Mouse (Mus musculus) lung, adult 2 months (tissue): ENCODE results near the gene Kiss1r. TPM values are rescaled to one million over a fixed set of nuclear protein-coding genes. Genes with fewer than 3 reads are reported as not detected.
"Not testable (repeated sequence)": the region's sequence is repeated elsewhere in the genome, so short reads cannot be mapped to it uniquely, and the experiment has no call there.

Source experiments
- DNase-seq: peaks from one replicate; pipeline ENCODE4 v3.0.0; 2022
- H3K4me1 ChIP-seq: fragments of 200-500 bp; 2 replicates; pipeline ENCODE4 v1.6.1; 2011; ENCODE audit warnings: low read length; ENCODE audit not compliant: control insufficient read depth, insufficient read depth
- H3K4me3 ChIP-seq: fragments of 200-500 bp; replicated peaks from 2 replicates; pipeline ENCODE3; 2011; ENCODE audit warnings: low read depth, mild to moderate bottlenecking, control low read depth, low read length; ENCODE audit errors: extremely low read depth
- CTCF ChIP-seq: fragments of 200-500 bp; IDR thresholded peaks from 2 replicates; pipeline ENCODE4 v1.5.1; 2011; ENCODE audit warnings: mild to moderate bottlenecking, low read length, control low read depth; ENCODE audit not compliant: insufficient read depth
- POLR2A ChIP-seq: fragments of 200-500 bp; IDR thresholded peaks from 2 replicates; pipeline ENCODE4 v1.6.1; 2011; ENCODE audit warnings: low read depth, mild to moderate bottlenecking, control low read depth, low read length, borderline replicate concordance; ENCODE audit errors: extremely low read depth
- WGBS: fragments of 180-500 bp; shearing (Covaris S2); methylation state at CpG from one replicate; pipeline ENCODE4 v1.1.7; 2018; 5-methylcytosine and 5-hydroxymethylcytosine counted together
- polyA plus RNA-seq: library from polyadenylated mRNA; depleted of rRNA; stranded (reverse); fragments of >200 nt; gene quantifications from 2 replicates; pipeline ENCODE4 v1.2.3, GENCODE M21; 2012

Gene Kiss1r
- polyA plus RNA-seq, 1 experiment: 20.9 TPM

DNA sequence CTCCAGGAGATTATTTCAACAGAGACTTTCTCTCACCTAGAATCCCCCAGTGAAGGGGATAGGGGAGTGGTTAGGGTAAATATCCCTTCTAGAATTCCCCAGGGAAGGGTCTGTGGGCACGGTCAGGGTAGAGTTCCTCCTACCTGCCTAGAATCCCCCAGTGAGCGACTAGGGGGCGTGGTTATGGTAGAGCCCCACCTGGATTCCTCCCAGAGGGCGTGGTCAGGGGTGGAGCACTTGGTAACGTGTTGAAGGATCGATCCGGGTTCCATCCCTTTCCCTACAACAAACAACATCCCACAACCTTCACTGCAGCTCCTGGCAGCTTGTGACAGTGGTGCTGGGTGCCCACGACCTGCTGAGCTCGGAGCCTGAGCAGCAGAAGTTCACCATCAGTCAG is 36.0 kb upstream of the Kiss1r start:
- whole genome bisulfite sequencing: 29% methylated on average over 9 of the region's 9 CpGs
- TF ChIP-seq POLR2A: no peak
- TF ChIP-seq CTCF: no peak
- Histone ChIP-seq H3K4me3 (no peak overlapping the region), H3K4me1 (peaks cover 10% of the 10 kb centered on the region)
- DNase-seq: no peak

GRCm38 (mm10) chr10:79881981-79882380 is 34.8 kb upstream of the Kiss1r start:
- H3K4me3 ChIP-seq: no peak overlapping the region
- 14% methylated on average over 22 of the region's 22 CpGs for WGBS
- H3K4me1 ChIP-seq: peaks cover 10% of the 10 kb centered on the region
- DNase-seq: no peak
- TF ChIP-seq POLR2A: no peak

DNA sequence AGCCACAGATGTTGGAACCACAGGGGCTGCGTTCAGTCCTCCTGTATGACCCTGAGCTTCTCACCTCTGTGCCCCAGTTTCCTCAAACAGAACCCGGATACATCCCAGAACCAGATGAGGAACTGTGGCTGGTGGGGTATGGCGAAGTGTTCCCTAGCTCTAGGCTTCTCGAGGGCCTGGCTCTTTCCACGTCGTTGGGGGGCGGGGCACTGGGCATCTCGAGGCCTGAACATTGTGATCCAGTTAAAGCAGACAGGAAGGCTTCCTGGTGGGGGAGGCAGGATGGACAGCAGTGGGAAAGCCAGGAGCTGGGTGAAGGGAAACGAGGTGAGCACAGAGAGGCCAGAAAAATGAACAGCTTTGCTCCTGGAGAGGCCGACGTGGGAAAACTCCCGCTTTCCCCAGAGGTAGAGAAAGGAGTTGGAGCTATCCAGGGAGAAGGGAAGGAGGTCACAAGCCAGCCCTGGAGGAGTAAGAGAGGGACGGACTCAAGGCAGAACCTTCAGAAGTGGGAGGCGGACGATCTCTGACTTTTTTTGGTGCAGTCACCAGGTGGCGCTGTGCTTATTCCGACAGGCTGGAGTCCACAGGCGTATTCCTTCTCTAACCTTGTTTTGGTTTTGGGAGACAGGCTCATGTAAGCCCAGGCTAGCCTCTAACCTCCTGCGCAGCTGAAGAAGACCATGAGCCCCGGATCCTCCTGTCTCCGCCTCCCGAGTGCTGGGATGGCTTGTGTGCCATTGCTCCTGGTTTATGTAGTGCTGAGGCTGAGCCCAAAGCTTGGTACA is 33.3 kb upstream of the Kiss1r start:
- H3K4me1 ChIP-seq: peaks cover 5% of the 10 kb centered on the region; the same call in 1 of the 2 replicates
- TF ChIP-seq CTCF: peak; percentile 89
- no peak for TF ChIP-seq POLR2A
- H3K4me3 ChIP-seq: no peak overlapping the region
- DNase-seq: peak; percentile 81
- 17% methylated on average over 22 of the region's 22 CpGs for WGBS

DNA sequence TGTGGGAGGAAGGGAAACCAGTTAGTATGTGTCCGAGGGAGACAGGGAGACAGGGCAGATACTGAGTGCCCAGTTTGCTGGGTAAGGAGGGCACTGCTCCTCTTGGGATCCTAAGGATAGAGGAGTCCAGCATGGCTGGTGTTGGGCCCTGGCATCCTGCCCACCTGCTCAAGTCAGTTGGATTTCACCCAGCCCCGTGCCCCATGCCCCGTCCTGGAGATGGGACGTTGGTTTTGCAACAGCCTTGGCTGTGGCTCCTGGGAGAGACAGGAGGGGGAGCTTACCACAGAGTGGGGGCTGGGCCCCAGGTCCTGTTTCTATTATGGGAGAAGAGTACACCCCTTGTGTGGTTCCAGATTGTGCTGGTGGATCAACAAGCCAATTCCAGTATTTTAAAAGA is 32.3 kb upstream of the Kiss1r start:
- peak; percentile 53 for DNase-seq

DNA sequence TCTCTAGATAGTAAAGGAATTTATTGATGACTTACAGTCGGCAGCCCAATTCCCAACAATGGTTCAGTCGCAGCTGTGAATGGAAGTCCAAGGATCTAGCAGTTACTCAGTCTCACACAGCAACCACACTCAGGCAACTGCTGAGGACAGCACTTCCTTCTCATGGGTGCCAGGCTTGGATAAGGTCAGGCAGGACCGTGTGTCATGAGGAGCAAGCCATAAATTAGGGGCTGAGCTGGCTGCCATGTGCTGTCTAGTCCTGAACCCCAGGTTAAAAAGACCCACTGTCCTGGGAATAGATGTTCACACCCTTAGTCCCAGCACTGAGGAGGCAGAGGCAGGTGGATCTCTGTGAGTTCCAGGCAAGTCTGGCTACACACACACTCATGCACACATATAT is 31.8 kb upstream of the Kiss1r start:
- 63% methylated on average over 3 of the region's 3 CpGs for WGBS
- H3K4me3 ChIP-seq, H3K4me1 ChIP-seq, DNase-seq: not testable (repeated sequence)

More for the DNA sequence above, 32.3 kb upstream of the Kiss1r start:
- 30% methylated on average over 4 of the region's 4 CpGs for WGBS
- H3K4me3 ChIP-seq: no peak overlapping the region
- peaks cover 5% of the 10 kb centered on the region; the same call in 1 of the 2 replicates for H3K4me1 ChIP-seq
- TF ChIP-seq CTCF (no peak), POLR2A (no peak)

- Histone ChIP-seq H3K4me3 (no peak within 1 kb of the TSS), H3K4me1 (peaks cover 5% of the 10 kb centered on the region; the same call in 1 of the 2 replicates)
- TF ChIP-seq CTCF (no peak), POLR2A (no peak)
- DNase-seq: no peak
- 60% methylated on average over 6 of the region's 6 CpGs for WGBS
These were observed 30.7 kb upstream of the Kiss1r start, which contains the start of gene Elane for GRCm38 (mm10) chr10:79886054-79886453. TSS of gene Elane (plus strand) at chr10:79886247.

GRCm38 (mm10) chr10:79886611-79887010 is 30.2 kb upstream of the Kiss1r start:
- TF ChIP-seq CTCF: no peak
- no peak for TF ChIP-seq POLR2A
- Histone ChIP-seq H3K4me1 (peaks cover 5% of the 10 kb centered on the region; the same call in 1 of the 2 replicates), H3K4me3 (no peak overlapping the region)
- 84% methylated on average over 8 of the region's 8 CpGs for WGBS
- no peak for DNase-seq

DNA sequence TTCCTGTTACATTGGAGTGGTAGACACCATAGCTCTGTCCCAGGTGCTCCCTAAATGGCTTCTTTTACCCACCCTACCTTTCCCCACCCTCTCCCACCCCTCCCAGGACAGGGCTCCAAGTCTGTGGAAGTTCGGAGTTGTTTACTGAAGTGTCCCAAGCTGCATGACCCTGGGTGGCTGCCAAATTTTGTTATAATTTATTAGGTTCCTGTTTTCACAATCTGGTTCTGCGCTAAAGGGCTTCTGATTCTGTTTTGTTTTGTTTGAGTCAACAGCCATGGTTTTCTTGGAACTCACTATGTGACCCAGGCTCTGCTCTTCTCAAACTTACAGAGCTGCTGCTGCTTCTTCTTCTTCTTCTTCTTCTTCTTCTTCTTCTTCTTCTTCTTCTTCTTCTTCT is 27.4 kb upstream of the Kiss1r start:
- 16% methylated on average over 2 of the region's 2 CpGs for WGBS
- no peak for TF ChIP-seq CTCF
- TF ChIP-seq POLR2A: no peak
- DNase-seq: no peak
- no peak overlapping the region for H3K4me3 ChIP-seq
- peaks cover under 1% of the 10 kb centered on the region; the same call in 1 of the 2 replicates for H3K4me1 ChIP-seq

DNA sequence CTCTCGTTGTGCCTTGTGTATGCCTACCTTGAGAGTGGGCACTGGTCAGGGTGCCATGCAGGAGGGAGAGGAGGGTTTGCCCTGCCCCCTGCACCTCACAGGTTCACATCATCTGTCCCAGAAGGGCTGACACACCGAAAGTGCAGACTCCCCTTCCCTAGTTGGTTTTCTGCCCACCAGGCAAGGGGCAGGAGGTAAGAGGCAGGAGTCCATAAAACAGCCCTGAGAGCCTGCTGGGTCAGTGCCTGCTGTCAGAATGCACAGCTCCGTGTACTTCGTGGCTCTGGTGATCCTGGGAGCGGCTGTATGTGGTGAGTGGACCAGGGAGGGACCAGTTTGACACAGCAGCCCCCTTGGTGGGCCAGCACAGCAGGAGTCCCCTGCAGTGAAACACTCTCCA is 26.1 kb upstream of the Kiss1r start, which contains the start of gene Cfd:
Gene Cfd (plus strand): TSS at position 184 of the 400 bp plus-strand sequence.
- no peak for DNase-seq
- 42% methylated on average over 5 of the region's 5 CpGs for WGBS

DNA sequence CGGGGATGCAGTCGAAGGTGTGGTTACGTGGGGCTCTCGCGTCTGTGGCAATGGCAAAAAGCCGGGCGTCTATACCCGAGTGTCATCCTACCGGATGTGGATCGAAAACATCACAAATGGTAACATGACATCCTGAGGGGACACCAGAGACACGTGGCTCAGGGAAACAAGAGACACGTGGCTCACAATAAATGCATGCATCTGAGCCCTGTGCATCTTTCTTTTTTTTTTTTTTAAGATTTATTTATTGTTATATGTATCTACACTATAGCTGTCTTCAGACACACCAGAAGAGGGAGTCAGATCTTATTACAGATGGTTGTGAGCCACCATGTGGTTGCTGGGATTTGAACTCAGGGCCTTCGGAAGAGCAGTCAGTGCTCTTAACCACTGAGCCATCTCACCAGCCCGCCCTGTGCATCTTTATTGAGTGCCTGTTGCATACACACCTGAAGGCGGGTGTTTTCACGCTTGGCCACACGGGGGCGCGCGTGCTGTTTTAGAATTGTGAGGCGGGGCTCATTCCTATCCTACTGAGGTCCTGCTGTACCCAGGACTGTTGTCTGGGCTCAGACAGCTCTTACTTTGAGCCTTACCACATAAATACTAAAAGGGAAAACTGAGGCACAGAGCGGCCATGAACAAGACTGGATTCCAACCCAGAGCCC is 24.2 kb upstream of the Kiss1r start:
- peak; percentile 65 for TF ChIP-seq CTCF
- 36% methylated on average over 22 of the region's 22 CpGs for WGBS
- H3K4me1 ChIP-seq, H3K4me3 ChIP-seq: not testable (repeated sequence)
- DNase-seq: peak; percentile 79

More for the DNA sequence above, 26.1 kb upstream of the Kiss1r start, which contains the start of gene Cfd:
- TF ChIP-seq POLR2A (no peak), CTCF (no peak)
- H3K4me1 ChIP-seq: no peaks in the 10 kb centered on the region
- H3K4me3 ChIP-seq: no peak within 1 kb of the TSS
